Mouse (Mus musculus): ENCODE measurements around the gene Hspbap1. TPM values are rescaled to one million over a fixed set of nuclear protein-coding genes. Genes with fewer than 3 reads are reported as not detected.

Hspbap1 gene
- total RNA-seq, 2 experiments from 2014 or later = 6.7 to 7.6 TPM

DNA sequence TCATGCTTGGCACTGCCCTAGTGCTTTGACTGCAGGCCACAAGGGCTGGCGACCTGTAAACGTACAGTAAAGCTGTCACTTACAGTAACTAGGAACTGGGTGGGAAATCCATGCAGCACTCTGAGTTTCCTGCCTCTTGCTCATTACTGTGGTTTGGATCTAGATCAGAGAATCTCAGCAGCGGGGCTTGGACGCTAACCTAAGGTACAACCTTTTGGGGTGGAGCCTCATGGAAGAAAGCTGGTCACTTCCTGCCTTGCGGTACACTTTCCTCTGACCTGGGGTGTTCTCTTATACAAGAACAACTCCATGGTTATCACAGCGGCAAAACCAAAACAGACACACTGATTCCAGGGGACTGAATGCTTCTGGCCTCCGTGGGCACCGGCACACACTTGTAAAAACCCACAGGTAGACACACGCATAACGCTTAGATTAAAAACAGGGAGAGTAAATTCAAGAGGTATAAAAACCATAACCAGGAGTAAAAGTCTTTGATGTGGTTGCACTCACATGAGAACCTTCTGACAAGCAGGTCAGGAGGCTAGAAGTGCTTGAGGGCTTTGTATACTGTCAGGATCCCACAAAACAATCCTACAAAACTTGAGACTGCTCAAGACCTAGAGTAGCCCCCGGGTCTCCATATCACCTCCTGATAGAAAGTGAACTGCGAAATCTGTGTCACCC lies 27.8 kb upstream of the Hspbap1 start:
- intact Hi-C loops (cut with DNase I) = no loop called here
- no peak overlapping the region for H3K27ac ChIP-seq
- no peak overlapping the region for H3K4me3 ChIP-seq
- no peak for DNase-seq (ENCODE audit: extremely low spot score in 1 of 2, low spot score in 2 of 2)
- no peak for TF ChIP-seq CTCF (IDR thresholded peaks at IDR 0.05)

DNA sequence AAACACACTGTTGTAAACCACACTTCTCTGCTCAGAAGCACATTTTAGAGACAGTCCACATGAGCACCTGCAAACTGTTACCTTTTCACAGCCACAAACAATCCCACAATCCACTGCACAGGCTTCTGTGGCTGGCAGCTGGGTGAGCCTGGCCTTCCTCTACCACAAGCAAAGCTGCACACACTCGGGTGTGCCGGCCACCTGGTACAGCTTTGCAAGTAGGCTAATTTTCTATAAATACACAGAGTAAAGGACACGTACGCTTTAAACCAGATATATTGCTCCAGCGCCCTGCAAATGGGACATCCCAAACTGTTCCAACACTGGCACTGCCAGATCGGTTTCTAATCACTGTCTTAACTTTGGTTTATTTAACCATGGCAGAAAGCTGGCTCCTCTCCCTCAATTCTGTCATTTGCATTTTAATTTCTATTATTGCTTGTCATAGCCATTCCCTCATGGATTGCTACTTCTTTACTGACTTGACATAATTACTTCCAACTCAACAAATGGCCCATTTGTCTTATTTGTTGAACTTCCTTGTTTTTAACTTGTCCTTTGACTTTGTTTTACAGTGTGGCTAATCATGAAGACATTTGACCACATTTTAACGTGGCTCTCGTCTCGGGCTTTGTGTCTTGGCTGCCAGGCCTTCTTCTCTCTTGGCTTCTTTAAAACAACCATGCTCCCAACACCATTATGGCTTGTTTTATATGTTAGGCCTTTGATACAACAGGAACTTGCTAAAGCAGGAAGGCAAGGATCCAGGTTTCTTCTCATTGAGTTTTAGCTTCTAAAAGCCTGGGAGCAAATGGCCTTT lies 22.5 kb upstream of the Hspbap1 start:
- no peak overlapping the region for H3K27ac ChIP-seq
- DNase-seq (ENCODE audit: extremely low spot score in 1 of 2, low spot score in 2 of 2) = no peak
- TF ChIP-seq CTCF (IDR thresholded peaks at IDR 0.05) = no peak
- H3K4me3 ChIP-seq = no peak overlapping the region
- intact Hi-C loops (cut with DNase I) = no loop called here

DNA sequence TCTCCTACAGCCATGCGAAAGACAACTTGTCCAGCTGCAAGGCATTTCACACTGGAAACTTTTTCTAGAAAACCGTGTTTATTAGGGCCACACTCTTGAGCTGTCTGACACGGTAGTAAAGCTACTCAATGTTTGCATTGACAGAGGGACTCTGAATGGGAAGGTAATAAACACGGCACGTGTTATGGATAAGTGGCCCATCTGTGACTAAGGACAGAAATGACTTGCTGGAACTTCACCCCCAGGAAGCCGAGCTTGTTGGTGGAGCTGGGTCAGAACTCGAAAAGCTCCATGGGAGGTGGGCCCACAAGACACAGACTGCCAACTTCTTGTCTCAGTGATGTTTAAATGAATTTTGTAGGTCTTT lies 22.0 kb upstream of the Hspbap1 start:
- Histone ChIP-seq H3K27ac (no peak overlapping the region; the same call in 1 of the 2 replicates), H3K4me3 (no peak overlapping the region)
- TF ChIP-seq CTCF (IDR thresholded peaks at IDR 0.05) = no peak
- DNase-seq (ENCODE audit: extremely low spot score in 1 of 2, low spot score in 2 of 2) = no peak
- intact Hi-C loops (cut with DNase I) = no loop called here

DNA sequence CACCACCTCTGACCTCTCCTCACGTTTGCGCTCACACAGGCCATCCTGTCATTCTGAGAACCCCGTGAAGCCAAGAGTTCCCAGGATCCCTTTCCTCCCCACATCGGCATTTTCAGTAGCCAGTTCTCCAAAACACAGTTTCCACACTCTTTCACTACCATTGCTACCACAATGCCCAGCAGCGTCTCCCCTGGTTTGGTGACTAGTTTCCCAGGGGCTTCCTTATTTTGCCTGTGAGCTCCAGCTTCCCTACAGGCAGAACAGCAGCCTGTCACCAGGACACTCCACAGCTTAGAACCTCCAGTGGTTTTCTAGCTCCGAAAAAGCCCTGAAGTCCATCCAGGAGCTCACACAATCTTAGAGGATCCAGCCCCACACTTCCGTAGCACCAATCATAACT lies 20.8 kb upstream of the Hspbap1 start:
- H3K27ac ChIP-seq = no peak overlapping the region
- no peak for TF ChIP-seq CTCF (IDR thresholded peaks at IDR 0.05)
- DNase-seq (ENCODE audit: extremely low spot score in 1 of 2, low spot score in 2 of 2) = no peak
- intact Hi-C loops (cut with DNase I) = no loop called here
- no peak overlapping the region for H3K4me3 ChIP-seq

DNA sequence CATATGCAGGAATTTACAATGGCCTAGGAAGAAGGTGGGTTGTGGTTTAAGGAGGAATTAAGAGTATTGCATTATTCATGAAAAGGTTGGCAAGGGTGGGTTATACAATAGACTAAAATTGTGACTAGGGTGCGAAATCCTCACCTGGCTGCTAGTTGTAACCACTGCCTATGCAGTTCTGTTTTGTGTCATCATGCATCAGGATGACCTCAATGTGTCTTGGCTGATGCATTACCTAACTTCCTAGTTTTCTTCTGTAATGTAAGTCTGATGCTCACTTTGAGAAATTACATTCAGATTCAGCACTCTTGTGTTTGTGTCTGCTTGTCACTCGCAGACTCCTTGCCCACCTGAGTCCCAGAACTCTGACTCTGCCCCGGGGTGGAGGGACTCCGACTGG lies 18.3 kb upstream of the Hspbap1 start:
- DNase-seq (ENCODE audit: extremely low spot score in 1 of 2, low spot score in 2 of 2) = no peak
- intact Hi-C loops (cut with DNase I) = no loop called here
- Histone ChIP-seq H3K27ac (no peak overlapping the region), H3K4me3 (no peak overlapping the region)
- TF ChIP-seq CTCF (IDR thresholded peaks at IDR 0.05) = no peak

DNA sequence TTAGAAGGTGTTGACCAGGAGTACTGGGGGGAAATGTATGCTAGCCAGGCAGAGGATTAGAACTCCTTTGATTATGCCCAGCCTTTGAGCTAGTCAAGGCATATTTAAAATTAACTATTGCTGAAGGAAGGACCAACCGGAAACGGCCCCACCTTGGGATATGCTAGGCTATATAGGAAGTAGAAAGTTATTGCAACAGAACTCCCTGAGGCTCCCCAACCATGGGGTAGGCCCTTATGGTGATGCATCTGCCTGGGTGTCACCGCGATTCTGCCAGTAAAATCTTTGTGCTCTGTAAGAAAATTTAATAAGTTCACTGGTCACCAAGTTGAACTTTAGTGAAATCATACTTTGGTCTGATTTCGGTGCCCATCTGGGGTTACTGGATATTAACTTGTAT lies 16.2 kb upstream of the Hspbap1 start:
- no peak overlapping the region for H3K27ac ChIP-seq
- DNase-seq (ENCODE audit: extremely low spot score in 1 of 2, low spot score in 2 of 2) = no peak
- intact Hi-C loops (cut with DNase I) = no loop called here
- no peak overlapping the region for H3K4me3 ChIP-seq
- no peak for TF ChIP-seq CTCF (IDR thresholded peaks at IDR 0.05)

DNA sequence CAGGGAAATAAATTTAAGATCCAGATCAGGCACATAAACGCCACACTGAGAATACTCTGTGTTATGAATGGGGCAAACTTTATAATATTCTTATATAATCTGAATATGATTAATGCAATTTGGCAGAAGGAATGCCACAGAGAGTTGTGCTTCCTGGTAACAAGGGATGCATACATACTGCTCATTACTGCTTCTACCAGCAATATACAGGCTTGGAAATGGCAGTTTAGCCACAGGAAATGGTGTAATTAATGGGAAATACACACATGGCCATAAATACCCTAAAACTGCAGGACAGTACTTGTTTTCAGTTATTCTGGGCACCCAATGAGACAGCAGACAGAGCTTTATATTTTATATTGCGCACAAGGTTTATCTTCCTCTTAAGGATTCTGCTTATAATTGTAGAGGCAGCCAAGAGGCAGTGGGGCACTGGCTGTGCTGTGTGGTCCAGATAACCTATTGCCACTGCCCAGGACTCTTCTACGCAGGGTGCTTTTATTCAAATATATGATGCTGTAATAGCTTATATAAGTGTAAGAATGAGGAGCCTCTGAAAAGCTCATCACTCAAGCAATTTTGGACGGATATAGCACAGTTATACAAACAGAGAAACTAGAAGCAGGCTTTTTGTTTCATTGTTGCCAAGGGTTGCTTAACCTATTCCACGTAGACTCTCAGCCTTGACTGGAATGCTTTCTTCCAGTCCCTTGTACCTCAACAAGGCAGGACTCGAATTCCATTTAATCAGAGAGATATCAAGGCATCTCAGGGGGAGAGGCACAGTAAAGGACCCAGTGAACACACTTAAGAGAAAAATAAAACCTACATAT lies 14.5 kb upstream of the Hspbap1 start:
- intact Hi-C loops (cut with DNase I) = no loop called here
- DNase-seq (ENCODE audit: extremely low spot score in 1 of 2, low spot score in 2 of 2) = no peak
- Histone ChIP-seq H3K27ac (peak overlapping the region; percentile 51), H3K4me3 (no peak overlapping the region)
- TF ChIP-seq CTCF (IDR thresholded peaks at IDR 0.05) = no peak

DNA sequence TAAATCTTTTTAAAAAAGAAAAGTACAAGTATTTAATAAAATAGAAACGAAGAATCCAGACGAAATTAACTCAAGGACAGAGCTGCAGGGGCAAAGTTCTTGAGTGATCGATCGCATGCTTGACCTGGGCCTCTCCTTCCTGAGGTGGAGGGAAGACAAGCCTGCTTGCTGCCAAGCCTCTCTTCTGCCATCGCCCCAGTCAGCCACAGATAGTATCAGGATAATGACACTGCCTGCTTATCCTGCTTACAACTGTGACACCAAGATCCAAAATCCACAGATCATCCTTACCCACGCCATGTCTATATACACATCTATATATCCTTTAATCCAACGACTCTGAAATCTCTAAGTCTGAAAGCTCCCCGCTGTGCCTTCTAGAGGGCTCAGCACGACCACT lies 13.5 kb upstream of the Hspbap1 start:
- H3K27ac ChIP-seq = no peak overlapping the region
- DNase-seq (ENCODE audit: extremely low spot score in 1 of 2, low spot score in 2 of 2) = no peak
- intact Hi-C loops (cut with DNase I) = no loop called here
- no peak for TF ChIP-seq CTCF (IDR thresholded peaks at IDR 0.05)
- H3K4me3 ChIP-seq = no peak overlapping the region

DNA sequence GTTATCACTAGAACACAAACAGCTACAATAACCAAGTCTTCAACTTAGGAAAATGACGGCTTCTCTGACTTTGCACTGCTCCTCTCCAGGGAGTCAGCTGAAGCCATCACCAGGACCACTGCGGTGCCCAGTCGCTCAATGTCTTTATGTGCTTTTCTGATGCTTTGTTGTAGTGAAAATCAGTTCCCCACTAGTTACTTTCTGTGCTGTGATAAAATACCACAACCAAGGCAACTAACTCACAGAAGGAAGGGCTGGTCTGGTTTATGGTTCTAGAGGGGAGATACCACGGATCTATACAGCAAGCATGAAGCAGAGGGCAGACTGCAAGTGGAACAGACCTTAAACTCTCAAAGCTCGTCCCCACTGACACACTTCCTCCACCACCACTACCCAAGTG lies 10.8 kb upstream of the Hspbap1 start:
- TF ChIP-seq CTCF (IDR thresholded peaks at IDR 0.05) = no peak
- DNase-seq (ENCODE audit: extremely low spot score in 1 of 2, low spot score in 2 of 2) = no peak
- no peak overlapping the region for H3K4me3 ChIP-seq
- intact Hi-C loops (cut with DNase I) = no loop called here
- no peak overlapping the region for H3K27ac ChIP-seq

DNA sequence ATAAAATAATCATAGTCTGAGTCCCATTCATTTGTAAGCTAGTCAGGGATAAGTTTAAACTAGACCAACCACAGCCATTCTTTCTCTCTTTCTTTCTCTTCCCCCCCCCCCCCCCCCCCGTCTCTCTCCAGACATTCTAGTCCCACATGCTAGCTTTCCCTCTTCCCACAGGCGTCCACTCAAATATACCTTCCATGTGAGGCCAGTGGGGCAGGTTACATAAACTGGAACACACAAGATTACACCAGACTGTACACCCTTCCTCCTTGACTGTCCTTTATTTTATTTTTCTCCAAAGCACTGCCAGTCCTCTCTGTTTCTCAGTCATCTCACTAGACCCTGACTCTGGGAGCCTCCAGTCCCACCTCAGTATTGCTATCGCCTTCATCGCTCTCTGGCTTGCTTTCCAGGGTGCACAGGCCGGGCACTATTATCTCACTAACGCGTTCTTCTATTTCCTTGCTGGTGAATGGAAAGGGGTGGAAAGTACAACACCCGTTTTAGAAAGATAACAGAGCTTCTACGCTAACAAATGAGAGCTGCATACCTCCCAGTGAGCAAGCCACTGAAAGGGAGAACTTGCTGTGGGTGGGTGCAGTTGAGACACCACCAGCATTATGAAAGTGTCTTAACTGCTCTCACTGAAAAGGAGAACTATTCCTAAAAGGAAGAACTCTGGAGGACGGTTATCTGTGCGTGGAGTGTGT lies 6.4 kb upstream of the Hspbap1 start:
- TF ChIP-seq CTCF (IDR thresholded peaks at IDR 0.05) = no peak
- Histone ChIP-seq H3K4me3 (no peak overlapping the region), H3K27ac (no peak overlapping the region)
- intact Hi-C loops (cut with DNase I) = no loop called here
- DNase-seq (ENCODE audit: extremely low spot score in 1 of 2, low spot score in 2 of 2) = no peak

DNA sequence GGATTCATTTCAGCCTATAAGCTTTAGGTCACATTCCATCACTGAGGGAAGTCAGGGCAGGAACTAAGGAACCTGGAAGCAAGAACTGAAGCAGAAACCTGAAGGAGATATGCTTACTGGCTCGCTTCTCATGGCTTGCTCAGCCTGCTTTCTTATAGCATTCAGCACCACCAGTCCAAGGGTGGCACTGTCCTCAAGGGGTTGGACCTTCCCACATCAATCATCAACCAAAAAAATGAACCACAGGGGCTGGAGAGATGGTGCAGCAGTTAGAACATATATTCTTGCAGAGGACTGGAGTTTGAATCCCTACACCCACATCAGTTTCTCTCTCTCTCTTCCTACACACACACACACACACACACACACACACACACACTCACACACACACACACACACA lies 5.2 kb upstream of the Hspbap1 start:
- no peak for DNase-seq (ENCODE audit: extremely low spot score in 1 of 2, low spot score in 2 of 2)
- intact Hi-C loops (cut with DNase I) = no loop called here
- no peak overlapping the region for H3K4me3 ChIP-seq

More for the DNA sequence above, 5.2 kb upstream of the Hspbap1 start:
- TF ChIP-seq CTCF (IDR thresholded peaks at IDR 0.05) = no peak
- no peak overlapping the region for H3K27ac ChIP-seq
